Mouse (Mus musculus) adrenal gland, postnatal 10 days (tissue): ENCODE data around the gene St3gal6. TPM values are rescaled to one million over a fixed set of nuclear protein-coding genes. Genes with fewer than 3 reads are reported as not detected.
"Not testable (repeated sequence)": the region's sequence is repeated elsewhere in the genome, so short reads cannot be mapped to it uniquely, and the experiment has no call there.

Experiments
- DNase-seq: peaks from one replicate; pipeline ENCODE4 v3.0.0; 2021; ENCODE audit warnings: mixed read lengths
- total RNA-seq, 2 experiments: library from RNA; stranded (reverse); gene quantifications; 2 replicates each; pipeline ENCODE4 v1.2.3; 2021

The St3gal6 gene
- total RNA-seq, 2 experiments from 2014 or later: 23.2 to 29.1 TPM

GRCm38 (mm10) chr16:58476363-58476762 lies 47.7 kb downstream of the St3gal6 start:
- peak; percentile 31 for DNase-seq

GRCm38 (mm10) chr16:58475544-58476154 lies 48.4 kb downstream of the St3gal6 start:
- DNase-seq: no peak

- no peak for DNase-seq
Observed at GRCm38 (mm10) chr16:58474875-58475274, 49.2 kb downstream of the St3gal6 start.

- no peak for DNase-seq
Observed at GRCm38 (mm10) chr16:58470841-58471240, 53.2 kb downstream of the St3gal6 start.

DNA sequence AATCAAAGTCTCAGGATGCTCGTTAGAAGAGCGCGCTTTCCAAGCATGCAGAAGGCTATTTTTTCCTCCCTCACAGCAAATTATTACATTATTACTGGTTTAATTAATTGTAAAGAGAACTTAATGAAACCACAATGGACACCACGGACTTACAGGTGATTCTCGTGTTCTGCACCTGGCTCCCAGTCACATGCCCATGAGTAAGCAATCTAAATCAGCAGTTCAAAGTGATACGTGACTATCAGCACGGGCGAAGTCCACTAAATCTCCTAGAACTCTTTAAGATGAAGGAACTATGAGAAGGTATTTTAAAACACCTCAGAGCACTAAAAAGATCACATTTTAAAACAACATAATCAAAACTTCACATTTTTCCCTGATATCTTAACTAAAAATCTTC lies 54.0 kb downstream of the St3gal6 start:
- no peak for DNase-seq

- no peak for DNase-seq
Observed at GRCm38 (mm10) chr16:58465412-58465811, 58.6 kb downstream of the St3gal6 start.

DNA sequence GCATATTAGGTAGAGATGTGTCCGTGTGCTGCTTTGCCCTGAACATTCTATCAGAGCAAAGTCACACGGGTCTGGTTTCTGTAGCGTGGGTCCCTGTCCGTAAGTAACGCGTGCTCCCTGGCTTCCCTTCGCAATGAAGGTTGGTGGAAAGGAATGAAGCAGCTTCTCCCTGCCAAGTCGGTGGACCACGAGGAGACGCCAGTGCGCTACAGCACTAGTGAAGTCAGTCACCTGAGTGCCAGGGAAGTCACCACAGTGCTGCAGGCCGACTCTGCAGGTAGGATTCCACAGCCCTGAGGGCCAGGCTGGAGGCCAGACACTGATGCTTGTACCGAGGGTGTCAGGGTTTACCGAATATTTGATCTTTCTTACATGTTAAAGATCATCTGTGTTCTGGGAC lies 60.0 kb downstream of the St3gal6 start:
- no peak for DNase-seq

- no peak for DNase-seq
Observed at GRCm38 (mm10) chr16:58462519-58462918, 61.5 kb downstream of the St3gal6 start.

DNA sequence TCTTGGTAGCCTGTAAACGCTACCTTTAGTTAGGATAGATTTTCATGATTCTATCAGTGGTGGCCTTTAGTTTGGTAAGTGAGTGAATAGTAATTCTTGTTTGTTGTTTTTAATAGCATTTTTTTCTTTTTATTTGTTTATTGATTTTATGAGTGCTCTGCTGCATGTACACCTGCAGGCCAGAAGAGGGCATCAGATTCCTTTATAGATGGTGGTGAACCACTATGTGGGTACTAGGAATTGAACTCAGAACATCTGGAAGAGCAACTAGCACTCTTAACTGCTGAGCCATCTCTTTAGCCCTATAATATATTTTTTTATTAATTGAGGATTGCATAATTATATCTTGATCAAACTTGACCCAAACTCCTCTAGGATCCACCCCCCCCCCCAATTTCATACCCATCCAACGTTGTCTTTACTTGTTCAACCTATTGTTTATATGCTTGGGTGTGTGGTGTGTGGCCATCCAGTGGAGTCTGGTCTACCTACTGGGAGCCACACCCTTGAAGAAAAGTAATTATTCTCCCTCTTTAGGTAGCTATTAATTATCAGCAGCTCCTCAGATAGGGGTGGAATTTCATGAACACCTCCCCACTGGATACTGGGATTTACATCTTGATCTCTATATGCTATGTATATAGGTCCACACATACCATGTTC lies 62.1 kb downstream of the St3gal6 start:
- DNase-seq: no peak

- no peak for DNase-seq
Observed at GRCm38 (mm10) chr16:58460386-58460785, 63.7 kb downstream of the St3gal6 start.

DNA sequence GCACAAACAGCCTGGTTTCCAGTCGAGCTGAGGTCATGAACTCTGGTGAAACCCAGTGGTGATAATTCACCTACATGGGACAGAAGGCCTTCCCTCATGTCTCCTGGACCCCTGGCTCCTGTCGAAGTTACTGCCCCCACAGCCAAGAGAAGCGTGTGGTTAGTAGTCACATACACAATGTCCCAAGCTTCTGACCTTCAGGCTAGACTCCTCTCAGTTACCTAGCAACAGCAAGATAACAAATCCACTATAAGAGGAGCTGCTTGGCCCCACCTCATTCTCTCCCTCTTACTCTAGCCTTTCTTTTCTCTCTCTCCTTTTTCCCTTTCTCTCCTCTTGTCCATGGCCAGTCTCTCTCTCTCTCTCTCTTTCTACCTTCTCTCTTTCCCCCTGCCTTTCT lies 64.1 kb downstream of the St3gal6 start:
- not testable (repeated sequence) for DNase-seq

GRCm38 (mm10) chr16:58456991-58457390 lies 67.1 kb downstream of the St3gal6 start:
- DNase-seq: no peak

GRCm38 (mm10) chr16:58456445-58456844 lies 67.6 kb downstream of the St3gal6 start:
- no peak for DNase-seq

DNA sequence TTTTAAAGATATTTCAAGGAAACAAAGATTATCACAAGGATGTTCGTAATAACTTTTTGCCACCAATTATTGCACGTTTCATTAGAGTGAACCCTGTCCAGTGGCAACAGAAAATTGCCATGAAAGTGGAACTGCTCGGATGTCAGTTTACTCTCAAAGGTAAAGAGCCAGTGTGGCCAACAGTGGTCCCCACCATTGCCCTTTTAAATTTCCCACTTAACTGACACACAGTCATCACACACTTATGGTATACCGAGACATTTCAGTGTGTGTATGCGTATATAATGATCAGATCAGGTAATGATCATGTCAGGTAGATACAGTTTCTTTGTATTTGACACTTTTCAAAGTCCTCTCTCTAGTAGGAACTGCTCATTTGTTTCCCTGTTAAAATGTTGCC lies 68.9 kb downstream of the St3gal6 start:
- no peak for DNase-seq

DNA sequence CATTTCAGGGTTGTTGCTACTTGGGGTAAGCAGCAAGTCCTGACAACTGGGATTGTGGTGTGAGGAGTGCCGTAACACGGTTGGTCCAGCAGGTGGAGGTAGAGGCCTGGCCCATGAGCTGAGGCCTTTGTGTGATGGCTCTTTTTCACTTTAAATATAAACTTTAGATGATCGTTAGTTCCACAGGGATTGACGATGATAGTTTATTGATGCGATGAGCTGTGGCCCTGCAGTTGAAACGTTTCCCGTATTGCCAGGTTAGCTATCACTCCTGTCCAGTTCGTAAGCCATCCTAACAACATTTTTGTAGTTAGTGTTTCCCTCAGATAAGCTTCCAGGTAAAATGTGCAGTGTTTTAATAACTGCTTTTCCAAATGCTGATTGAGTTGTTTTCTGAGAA lies 69.4 kb downstream of the St3gal6 start:
- DNase-seq: peak; percentile 76

- DNase-seq: no peak
Observed at GRCm38 (mm10) chr16:58453820-58454219, 70.2 kb downstream of the St3gal6 start.

- peak; percentile 22 for DNase-seq
Observed at GRCm38 (mm10) chr16:58453138-58453537, 70.9 kb downstream of the St3gal6 start.

- no peak for DNase-seq
Observed at GRCm38 (mm10) chr16:58451647-58452046, 72.4 kb downstream of the St3gal6 start.

DNA sequence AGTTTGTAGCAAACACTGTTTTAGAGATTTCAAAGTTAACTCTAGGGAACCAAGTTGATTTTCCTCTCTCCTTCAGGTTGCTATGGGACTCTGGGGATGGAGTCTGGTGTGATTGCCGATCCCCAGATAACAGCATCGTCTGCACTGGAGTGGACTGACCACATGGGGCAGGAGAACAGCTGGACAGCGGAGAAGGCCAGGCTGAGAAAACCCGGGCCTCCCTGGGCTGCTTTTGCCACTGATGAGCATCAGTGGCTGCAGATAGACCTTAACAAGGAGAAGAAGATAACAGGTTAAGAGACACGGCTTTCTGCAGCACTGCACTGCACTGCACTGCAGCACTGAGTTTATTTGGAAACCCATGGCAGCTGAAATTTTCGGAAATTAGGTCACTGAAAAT lies 73.4 kb downstream of the St3gal6 start:
- DNase-seq: no peak

DNA sequence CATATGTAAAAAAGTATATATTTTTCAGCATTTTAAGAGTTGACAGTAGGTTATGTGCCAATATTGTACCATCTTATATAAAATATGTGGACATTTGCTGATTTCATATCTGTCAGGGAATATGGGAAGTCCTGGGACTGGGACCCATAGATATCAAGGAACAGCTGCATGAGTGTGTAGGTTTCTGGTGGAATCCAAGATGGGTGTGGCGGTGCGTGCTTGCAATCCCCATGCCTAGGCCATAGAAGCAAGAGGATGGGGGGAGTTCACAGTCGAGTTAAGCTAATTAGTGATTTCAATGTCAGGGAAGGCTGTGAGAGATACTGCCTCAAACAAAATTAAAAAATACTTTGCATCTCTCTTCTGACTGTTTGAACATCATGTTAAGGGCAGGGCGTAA lies 75.0 kb downstream of the St3gal6 start:
- DNase-seq: no peak

DNA sequence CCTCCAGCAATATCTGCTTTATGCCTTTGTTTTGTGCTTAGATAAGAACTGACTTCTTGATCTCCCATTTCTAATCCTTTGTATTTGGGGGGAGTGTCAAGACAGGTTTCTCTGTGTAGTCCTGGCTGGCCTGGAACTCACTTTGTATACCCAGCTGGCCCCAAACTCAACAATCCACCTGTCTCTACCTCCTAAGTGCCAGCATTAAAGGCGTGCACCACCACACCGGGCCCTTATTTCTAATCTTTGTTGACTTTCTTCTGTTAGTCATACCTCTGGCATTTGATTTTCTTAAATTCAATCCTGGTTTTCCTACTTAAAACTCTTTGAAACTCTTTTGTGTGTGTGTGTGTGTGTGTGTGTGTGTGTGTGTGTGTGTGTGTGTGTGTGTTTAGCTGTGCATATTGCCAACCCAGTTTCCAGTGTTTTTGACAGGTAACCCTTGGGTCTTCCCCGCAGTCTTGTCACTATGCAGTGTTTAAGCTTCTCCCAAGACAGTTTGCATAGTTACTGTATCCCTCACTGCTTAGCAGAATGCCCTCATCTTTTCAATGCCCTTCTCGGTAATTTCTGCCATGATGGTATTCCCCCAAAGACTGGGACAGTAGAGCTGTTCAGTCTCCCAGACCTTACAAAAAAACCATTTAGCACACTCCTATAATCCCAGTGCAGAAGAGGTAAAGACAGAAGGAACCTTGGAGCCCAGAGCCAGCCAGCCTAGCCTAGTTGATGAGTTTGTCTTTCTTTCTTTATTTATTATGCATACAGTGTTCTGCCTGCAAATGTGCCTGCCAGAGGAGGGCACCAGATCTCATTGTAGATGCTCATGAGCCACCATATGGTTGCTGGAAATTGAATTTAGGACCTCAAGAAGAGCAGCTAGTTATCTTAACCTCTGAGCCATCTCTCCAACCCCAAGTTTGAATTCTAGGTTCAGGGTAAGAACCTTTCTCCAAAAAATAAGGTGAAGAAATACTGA lies 77.5 kb downstream of the St3gal6 start:
- DNase-seq: no peak

- DNase-seq: no peak
Observed at GRCm38 (mm10) chr16:58444735-58445134, 79.3 kb downstream of the St3gal6 start.

GRCm38 (mm10) chr16:58432384-58432783 lies 91.7 kb downstream of the St3gal6 start:
- no peak for DNase-seq
